Mouse (Mus musculus) embryo, embryonic 9.5 days (tissue): Measurements from ENCODE around the gene Zfp711.
A peak's percentile ranks its signal among the peaks of the same experiment; 100 is the strongest.

Experiments
- DNase-seq: peaks from one replicate; pipeline ENCODE4 v3.0.0-alpha.2; 2017; ENCODE audit errors: extremely low spot score

Zfp711 gene

DNA sequence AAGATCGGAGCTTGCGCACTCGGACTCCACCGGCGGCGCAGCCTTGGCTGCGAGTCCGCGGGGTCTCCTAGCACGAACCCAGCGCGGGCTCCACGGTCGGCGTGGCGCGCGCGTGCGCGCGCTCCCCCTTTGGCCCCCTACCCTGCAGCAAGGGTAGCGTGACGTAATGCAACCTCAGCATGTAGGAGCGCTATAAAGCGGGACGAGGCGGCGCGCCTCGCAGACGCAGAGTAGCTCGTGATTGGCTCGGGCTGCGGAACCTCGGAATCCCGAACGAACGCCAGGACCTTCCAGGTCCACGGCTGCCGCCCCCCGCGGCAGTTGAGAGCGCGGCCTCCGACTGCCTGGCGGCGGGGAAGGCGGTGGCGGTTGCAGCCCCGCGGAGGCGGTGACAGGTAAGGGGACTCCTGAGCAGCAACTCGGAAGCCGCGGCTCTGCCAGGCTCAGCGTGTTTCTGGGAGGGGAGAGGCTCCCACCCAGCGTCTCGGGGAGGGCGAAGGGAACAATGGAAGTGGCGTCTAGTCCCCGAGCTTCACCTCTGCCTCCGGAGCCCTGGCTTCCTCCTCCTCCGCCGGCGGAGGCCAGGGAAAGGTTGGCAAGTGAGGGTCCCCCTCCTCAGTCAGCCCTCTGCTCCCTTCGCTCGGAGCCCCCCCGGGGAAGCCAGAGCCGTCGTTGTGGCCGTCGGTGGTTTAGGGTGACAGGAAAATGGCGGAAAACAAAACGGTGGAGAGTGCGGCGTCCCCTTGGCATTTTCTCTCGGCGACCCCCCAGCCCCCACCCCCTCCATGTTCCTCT lies at the start of gene Zfp711:
Gene Zfp711, plus strand, starts transcription at position 16 of the 795 bp plus-strand sequence.
- peak; percentile 76 for DNase-seq

DNA sequence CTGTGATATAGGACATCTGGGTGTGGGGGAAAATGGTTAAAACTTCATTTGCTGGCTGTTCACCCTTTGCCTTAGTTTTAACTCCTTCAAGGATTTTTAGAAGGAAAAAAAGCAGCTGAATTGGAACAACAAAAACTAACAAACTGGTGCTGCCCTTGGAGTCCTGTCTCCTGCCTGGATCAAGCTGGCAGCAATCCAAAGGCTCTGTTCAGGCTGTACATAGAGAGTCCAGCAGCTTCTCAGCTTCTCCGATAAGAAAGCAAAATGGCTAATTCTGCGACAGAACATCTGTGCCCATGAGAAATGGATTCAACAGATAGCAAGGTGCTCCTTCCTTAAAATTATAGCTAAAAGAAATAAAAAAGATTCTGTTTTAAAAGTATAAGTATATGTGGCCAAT lies 32.6 kb upstream of the Zfp711 start:
- DNase-seq, result no peak

DNA sequence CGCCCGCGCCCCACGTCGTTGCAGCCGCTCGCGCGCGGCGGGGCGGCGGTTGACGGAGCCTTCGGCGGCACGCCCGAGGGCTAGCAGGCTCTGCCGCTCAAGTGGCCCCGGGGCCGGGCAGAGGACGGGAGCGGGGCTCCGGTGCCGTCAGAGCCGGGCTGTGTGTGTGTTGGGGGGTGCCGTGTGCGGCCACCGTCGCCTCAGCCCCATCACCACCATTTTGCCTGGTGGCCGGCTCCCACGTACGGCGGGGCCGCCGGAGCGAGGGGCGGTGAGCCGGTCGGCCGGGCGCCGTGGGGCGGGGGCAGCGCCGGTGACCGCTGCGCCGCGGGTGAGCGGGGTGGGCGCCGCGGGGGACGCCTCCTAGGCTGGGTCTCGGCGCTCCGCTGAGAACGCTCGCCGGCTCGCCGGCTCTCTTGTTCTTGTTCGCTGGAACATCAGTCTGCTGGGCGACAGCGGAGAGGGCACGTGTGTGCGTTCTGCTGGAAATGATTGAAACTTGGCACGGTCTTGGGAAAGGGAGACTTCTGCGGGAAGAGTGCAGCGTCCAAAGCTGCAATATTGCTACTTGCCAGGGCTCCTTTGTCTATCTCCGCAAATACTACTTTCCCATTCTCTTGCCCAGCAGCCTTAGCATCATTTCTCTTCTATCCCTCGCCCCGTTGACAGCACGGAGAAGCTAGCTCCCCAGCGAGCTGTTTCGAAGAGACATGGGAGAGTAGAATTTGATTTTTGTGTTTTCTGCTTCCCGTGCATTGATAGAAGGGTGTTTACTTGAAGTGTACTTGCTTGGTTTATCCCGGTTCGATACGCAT lies 1.2 kb downstream of the Zfp711 start:
- DNase-seq, result peak; percentile 43

DNA sequence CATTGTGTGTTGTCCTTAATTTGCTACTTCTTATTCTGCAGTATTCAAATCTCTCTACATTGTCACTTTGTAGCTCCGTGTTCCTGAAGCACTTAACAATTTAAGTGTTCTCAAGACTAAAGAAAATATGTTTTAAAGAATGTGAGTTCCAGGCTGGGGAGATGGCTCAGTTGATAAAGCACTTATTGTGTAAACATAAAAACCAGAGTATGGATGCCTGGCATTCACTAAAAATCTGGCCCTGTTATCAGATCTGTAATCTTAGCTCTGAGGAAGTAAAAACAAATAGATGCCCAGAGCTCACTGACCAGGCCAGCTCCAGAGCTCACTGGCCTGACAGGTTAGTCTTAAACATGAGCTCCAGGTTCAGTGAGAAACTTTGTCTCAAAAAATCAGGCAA lies 75.2 kb downstream of the Zfp711 start:
- DNase-seq, result no peak

DNA sequence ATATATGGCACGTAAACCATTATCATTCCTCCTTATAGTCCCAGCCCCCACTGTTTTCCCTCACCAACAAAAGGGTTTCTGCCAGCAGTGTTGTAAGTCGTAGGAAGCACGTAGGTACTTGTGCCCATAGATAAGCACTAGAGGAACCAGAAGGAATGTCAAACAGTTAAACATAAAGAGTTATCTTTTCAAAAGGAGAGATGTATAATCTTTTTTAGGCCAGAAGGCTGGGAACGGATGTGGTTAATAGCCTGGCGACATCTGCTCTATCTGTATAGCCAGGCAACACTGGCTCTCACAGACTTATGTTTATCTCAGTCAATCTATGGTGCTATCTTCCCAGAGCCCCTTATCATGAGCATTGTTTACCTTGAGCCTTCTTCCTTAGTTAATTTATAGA lies 80.3 kb downstream of the Zfp711 start:
- DNase-seq, result peak; percentile 1
